Mouse (Mus musculus) G1E-ER4 (cell line): ENCODE data around the gene Slc22a3. TPM values are rescaled to one million over a fixed set of nuclear protein-coding genes. Genes with fewer than 3 reads are reported as not detected.

Experiments used
- GATA1 ChIP-seq: IDR thresholded peaks from one replicate; pipeline ENCODE4 v1.8.0; 2012; ENCODE audit warnings: low read length, inconsistent platforms
- polyA plus RNA-seq: library from polyadenylated mRNA; stranded (reverse); fragments of >175 nt; gene quantifications from 2 replicates; pipeline ENCODE4 v1.2.3, GENCODE M21; 2012

Gene Slc22a3
- polyA plus RNA-seq, 1 experiment: not detected

DNA sequence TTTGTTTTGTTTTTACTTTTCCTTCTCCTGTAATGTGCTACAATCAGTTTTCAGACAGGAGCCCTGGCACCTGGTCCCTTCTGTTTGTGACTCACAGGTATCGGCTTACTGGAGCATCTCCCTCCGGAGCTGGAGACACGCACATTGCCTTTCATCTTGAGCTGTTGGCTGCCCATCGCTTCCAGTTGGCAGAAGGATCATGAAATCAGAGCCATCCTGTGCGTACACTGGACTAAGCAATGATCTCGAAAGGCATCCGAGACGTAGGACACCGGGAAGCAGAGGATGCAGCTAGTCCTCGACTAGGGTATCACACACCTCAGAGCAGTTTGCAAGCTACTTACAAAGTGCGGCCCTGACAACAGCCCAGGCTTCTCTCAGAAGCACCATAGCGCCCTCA lies 15.9 kb downstream of the Slc22a3 start:
- TF ChIP-seq GATA1: no peak

DNA sequence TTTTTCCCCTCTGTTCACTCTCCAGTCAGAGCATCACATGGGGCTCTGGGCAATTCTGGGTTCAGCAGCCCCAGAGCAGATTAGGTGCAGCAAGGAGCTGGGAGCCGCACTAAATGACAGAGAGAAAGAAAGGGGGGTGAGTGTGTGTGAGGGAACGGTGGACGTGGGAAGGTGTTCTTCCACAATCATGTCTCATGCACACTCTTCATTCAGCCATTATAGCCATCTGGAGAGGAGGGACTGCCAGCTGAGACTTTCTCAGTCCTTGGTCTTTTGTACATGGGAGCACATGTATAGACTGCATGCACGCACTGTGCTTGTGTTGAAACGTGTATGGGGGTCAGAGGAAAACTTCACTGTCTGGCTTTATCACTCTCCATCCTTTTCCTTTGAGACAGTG lies 17.6 kb downstream of the Slc22a3 start:
- no peak for TF ChIP-seq GATA1

DNA sequence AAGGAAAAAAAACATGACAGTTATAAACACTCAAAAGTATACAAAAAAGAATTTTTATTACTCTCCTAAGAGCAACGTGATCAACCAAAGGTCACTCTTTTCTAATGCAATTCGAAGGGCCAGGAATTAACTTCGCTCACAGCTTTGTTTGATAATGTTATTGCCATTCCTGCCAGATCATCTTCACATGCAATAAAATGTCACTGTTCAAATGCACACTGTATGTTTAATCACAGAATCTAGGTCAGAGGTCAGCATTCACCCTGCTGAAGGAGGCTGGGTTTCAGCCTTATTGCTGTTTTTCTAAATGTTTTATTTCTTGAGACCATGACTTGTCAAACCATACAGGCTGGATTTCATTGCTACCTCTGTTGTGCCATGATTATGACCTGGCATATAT lies 21.8 kb downstream of the Slc22a3 start:
- TF ChIP-seq GATA1: no peak

- TF ChIP-seq GATA1: no peak
These were observed 28.1 kb downstream of the Slc22a3 start for GRCm38 (mm10) chr17:12479416-12479815.

- TF ChIP-seq GATA1: no peak
These were observed 32.9 kb downstream of the Slc22a3 start for GRCm38 (mm10) chr17:12474509-12475083.

- no peak for TF ChIP-seq GATA1
These were observed 35.0 kb downstream of the Slc22a3 start for GRCm38 (mm10) chr17:12472547-12472946.

GRCm38 (mm10) chr17:12468745-12469144 lies 38.8 kb downstream of the Slc22a3 start:
- no peak for TF ChIP-seq GATA1

DNA sequence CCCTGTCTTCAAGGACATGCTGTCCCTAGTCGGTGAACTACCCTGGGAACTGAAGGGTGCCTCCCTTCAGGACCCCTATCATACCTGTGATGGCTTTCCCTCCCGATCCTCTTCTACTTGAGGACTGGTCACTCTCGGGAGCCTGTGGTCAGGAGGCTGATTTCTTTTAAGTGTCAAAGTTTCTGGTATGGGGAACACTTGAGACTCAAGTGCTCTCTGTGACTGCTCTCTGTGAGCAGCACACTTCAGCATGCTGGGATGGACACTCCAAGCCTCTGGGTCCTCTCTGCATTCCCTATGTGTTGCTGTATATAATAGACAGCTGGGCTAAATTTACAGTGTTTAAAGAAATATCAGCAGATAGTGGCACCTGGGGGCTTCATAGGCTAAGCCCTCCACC lies 39.9 kb downstream of the Slc22a3 start:
- no peak for TF ChIP-seq GATA1

GRCm38 (mm10) chr17:12466501-12467000 lies 41.0 kb downstream of the Slc22a3 start:
- TF ChIP-seq GATA1: no peak

DNA sequence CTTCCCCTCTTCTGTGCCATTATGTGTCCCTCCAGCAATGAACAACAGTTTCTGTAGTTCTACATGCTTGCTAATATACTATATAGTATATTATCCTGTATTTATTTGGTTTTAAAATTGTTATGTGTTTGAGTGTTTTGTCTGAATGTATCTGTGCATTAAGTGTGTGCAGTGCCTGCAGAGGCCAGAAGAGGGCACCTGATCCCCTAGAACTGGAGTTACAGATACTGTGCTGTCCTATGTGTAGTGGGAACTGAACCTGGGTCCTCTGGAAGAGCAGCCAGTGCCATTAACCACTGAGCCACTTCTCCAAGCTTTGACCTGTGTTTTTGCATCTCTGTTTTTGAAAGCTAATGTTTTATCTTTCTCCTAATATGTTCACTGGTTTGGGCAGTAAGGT lies 46.3 kb downstream of the Slc22a3 start:
- no peak for TF ChIP-seq GATA1

- no peak for TF ChIP-seq GATA1
These were observed 52.2 kb downstream of the Slc22a3 start for GRCm38 (mm10) chr17:12455143-12455790.

GRCm38 (mm10) chr17:12453691-12454090 lies 53.8 kb downstream of the Slc22a3 start:
- TF ChIP-seq GATA1: no peak

DNA sequence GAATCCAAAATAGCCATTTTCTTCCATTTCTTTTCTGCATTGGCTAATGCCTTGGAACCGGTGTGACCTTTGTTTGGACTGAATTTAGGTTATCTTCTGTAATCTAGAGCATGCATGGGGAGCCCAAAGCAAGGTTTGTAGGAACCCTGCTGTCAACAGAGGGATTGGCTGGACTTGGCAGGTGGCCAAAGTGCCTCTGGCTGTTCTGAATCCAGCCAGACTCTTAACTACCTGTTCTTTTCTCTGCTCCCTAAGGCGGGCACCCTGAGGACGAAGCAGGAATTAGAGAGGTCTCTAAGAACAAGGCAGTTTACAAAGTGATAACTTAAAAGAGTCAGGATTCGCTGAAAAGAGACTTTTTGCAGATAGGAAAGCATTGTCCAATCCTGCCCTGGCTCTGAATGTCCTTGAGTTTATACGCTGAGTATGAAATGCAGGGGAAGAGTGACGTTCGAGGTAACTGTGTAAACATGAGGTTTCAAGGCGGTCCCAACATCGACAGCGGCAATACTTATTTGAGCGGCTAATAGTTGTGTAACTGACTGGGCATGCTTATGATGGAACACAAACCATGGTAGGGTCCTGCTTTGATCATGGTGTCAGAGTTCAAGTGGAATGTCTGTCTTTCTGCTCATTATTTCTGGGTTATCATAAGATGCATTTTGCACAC lies 54.5 kb downstream of the Slc22a3 start:
- no peak for TF ChIP-seq GATA1

DNA sequence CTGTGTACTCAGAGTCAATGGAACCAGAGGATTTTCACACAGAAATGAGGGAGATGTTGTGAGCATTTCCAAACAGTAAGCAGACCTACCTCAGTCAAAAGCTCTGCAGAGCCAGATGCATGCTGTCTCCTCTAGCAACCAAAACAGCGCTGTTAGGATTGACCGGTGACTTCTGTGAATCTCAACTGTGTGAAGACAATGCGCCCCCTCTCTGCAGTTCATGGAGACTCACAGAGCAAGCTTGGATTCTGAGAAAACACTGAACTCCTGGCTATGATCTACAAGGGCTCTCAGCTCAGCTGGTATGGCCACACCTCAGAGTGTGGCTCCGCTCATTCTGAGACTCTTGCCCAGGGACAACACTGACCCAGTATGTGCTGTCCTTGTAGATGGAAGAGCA lies 56.3 kb downstream of the Slc22a3 start:
- TF ChIP-seq GATA1: no peak

DNA sequence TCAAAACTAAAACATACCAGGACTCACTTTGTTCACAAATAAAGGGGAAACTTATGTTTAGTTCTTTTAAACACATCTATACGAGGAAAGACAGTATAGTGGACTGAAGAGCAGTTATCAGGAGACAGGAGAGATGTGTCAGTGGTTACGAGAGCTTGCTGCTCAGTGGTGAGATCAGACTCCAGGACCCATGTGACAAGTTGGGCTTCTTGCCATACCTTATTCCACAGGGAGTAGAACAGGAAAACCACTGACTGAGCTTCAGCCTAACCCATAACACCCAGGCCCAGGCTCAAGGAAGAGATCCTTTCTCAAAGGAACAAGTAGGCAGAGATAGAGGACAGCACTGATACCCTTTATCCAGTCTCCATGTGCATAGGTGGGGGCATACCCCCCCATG lies 62.9 kb downstream of the Slc22a3 start:
- no peak for TF ChIP-seq GATA1

DNA sequence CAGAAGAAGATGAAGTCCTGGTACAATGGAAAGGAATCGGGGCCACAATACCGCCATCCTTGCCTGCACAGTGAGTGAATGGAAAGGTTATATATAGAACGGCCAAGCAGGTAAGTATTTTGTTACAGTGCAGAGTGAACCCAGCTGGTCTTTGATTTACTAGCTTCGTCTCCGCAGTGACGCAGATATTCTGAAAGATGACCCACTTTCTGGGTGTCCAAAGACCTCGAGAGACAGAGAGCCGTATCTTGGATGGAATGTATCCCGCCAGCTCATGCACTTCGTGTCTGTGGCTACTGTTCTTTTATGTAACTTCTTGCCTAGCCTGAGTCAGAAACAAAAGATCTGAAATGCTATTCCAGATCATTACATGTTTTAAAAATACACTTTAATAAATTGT lies 69.7 kb downstream of the Slc22a3 start:
- TF ChIP-seq GATA1: no peak

DNA sequence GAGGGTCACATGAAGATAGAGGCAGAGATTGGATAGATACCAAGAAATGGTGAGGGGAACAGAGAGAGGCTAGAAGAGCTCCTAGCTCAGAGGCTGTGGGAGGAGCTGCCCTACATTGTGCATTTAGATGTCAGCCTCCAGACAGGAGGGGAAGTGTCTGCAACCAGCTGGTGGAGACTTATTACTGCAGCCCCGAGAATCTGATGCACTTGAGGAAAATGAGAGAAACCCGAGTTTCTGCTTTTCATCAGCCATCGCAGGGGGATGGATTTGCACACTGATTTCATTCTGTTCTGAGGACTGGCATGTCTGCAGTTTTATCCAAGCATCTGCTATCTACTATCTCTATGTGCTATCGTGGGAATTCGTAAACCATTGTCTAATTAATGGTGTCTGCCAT lies 75.8 kb downstream of the Slc22a3 start:
- TF ChIP-seq GATA1: no peak
